Mouse (Mus musculus): ENCODE results near the gene Dgki.

- TF ChIP-seq CTCF (IDR thresholded peaks at IDR 0.05; ENCODE audit: extremely low read depth, insufficient read length, insufficient replicate concordance, low read depth, low read length) (no peak), POLR2A (IDR thresholded peaks at IDR 0.05; ENCODE audit: low read depth, low read length) (no peak)
These were observed 1.0 kb downstream of the Dgki start for GRCm38 (mm10) chr6:37298982-37299381.
